Mouse (Mus musculus): ENCODE results near the gene Zdhhc14.

Zdhhc14 gene

DNA sequence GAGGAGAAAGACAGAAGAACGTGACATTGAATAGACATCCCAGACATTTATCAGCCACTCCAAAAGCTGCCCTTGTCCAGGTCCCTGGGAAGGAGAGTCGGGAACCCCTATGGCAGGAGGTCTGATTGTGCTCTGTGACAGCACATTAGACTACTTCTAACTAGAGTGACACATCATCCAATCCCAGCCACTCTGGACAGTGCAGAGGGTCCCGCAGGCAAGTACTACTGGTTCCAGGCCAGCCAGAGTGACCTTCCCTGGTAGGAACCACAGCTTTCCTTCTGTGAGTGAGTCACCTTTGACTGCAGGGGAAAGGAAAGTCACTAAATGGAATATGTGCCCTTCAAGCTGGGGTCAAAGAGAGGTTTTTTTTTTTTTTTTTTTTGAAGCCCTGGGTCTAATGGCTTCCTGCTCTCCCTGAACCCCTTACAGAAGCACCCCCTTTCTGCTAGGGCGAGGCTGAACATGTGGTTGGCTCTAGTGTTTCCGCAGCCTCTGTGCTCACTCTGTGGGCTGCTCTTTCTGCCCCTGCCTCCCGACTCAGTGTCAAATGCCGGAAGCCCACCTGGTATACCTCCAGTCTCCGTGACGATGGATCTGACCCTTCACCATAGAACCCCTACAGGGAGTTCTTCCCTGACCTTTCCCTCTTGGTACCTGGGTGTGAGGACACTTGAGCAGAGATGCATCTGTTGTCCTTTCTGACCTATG, 276.6 kb downstream of the Zdhhc14 start:
- DNase-seq (ENCODE audit: extremely low read depth, low read depth, low spot score), result no peak

DNA sequence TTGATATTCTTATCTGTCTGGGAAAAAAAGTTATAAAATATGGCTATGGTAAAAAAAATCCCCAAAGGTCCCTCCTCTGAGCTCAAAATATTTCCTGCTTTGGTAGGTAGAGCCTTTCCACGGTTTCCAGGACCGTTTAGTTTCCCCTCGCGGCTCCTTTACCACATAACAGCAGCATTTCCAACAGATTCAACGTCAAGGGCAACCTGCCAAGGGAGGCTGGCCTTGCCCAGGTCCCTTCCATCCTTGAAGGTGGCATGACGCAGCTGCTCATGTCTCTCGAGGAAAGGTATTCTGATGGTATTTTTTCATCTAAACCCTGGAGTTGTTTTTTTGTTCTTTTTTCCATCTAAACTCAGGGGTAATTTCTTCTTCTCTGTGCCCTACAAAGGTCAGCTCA, 277.4 kb downstream of the Zdhhc14 start:
- DNase-seq (ENCODE audit: extremely low read depth, low read depth, low spot score), result no peak

DNA sequence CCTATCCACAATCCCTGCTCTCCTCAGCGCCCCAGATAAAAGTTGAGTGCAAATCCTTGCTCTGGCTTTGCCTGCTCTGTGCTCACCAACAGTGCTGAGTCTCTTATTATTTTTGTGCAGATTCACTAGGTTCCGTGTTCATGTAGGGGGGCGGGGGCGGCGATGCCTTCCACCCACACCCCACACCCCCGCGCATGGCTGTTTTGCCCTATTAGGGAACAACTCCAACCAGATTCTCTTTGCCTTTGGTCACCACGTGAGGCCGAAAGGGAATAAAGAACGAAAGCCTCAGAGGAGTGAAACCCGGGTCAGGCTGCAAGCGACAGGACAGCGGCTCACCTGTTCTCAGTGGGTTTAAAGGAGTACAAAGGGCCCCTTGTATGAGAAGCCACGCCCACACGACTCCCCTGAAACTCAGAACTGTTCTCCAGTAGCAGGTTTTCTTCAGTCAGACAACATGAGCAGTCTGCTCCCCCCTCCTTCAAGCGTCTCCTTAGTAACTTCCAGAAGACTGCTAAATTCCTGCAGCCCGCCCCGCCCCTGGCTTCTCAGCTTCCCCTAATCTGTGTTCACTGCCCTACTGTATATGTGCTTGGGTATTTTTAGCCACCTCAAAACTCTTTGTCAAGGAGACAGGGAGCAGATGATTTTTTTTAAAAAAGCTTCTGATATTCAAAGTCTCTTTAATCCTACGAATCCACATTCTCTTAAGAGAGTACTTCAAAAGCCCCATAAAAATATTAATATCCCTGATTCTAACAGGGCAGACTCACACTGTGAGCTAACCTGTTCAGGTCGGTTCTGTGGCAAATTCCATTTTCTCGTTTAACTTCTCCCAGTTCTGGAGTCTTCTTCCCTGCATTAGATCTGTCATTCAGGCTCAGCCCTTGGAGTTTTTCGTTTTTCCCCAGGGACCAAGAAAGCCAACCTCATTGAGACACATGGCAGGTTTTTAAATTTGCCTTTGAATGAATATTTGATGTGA, 278.2 kb downstream of the Zdhhc14 start:
- DNase-seq (ENCODE audit: extremely low read depth, low read depth, low spot score), result no peak

DNA sequence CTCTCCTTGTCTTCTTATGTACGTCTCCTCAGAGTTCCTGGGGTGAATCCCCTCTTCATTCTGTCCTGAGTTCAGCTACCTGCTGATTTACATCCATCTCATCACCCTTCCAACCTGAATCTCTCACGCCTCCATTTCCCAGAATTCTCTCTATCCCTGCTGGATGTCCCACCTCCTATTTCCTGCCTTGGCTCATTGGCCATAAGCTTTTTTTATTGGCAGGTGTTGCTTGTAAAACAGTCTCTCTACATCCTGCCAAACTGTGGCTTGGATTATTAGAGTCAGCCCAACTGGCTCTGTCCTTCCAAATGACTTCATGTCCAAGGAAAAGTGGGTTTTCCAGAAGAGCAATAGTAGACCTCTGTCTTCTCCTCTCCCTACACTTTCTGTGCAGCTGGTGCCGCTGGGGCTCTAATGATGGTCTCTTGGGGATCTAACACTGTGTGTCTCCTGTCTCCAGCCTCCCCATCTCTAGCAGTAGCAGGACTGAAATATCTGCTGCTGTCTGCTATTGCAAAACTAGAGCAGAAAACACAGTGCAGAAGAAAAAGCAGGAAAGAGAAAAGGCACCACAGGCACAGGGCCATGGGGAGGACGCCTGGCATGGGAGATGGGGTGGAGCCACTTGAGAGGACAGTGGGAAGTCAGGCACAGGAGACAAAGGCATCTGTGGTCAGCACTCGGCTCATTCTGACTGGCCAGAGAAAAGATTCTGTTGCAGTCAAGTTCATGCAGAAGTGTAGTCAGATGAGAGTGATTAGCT, 288.0 kb downstream of the Zdhhc14 start:
- DNase-seq (ENCODE audit: extremely low read depth, low read depth, low spot score), result no peak

DNA sequence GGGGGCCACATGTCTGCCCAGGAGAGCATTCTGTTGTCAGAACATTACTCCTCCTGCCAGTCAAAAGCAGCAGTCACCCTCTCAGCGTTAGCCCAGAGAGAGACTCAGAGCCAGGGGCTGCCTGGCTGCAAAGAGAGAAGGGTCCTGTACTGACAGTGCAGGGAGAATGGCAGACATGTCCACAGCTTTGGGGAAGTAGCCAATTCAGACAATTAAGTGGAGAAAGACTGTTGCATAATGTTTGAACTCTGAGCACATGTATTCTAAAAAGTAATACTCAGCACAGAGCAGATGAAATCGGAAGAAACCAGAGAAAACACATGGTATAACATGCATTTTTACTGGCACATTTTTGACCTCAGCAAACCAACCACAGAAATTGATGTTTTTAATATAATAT, 292.9 kb downstream of the Zdhhc14 start:
- DNase-seq (ENCODE audit: extremely low read depth, low read depth, low spot score), result no peak

DNA sequence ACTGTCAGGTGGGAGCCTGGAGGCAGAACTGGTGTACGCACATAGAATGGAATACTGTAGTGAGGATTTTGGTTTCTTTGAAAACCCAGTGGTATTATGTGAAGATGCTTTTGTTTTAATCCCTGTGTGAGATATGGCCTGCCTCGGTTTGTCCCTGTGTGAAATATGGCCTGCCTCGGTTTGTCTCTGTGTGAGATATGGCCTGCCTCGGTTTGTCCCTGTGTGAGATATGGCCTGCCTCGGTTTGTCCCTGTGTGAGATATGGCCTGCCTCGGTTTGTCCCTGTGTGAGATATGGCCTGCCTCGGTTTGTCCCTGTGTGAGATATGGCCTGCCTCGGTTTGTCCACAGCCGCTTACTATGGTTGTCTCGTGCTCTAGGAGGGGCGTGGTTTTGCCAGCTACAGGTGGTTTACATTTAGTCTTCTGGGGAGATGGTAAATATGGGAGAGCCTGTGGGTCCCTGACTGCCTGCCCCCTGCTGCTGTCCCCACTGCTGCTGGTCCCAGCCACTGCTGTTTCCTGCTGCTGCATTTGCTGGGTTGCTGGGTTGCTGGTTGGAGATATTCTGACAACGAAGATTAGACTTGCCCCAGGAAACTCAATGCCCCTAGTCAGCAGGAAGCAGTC, 299.9 kb downstream of the Zdhhc14 start:
- no peak for DNase-seq (ENCODE audit: extremely low read depth, low read depth, low spot score)

DNA sequence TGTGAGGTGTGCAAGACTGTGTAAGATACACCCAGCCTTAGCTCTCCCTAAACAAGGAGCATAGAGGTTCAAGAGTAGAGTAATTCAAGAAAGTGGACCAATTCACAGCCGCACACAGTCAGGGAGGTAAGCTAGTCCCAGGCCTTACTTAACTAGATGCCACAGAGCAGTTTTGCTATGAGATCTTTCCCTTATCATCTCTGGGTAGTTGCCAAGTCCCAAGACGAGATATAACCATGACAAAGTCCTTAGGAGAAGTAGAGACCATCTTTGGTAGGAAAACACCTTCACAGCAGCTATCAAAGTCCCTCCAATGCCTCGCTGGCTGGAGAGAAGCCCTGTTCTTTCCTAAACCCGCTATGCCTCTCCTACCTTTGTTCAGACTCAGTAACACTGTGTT, 301.2 kb downstream of the Zdhhc14 start:
- no peak for DNase-seq (ENCODE audit: extremely low read depth, low read depth, low spot score)

DNA sequence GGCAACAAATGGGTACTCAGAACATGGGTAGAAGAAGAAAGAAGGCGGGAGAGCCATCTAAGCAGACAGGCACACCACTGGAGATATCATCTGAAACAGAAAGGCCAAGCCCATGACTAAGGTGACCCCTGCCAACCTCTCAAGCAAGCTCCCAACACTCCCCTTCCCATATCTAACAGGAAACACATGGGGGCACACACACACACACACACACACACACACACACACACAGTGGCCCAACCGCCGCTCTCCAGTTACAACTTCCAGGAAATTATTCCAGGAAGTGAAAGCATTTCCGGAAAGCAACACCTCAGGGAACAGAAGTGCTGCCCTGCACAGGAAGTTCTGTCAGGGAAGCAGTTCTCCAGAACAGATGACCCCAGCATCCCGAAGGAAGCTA, 301.9 kb downstream of the Zdhhc14 start:
- no peak for DNase-seq (ENCODE audit: extremely low read depth, low read depth, low spot score)

DNA sequence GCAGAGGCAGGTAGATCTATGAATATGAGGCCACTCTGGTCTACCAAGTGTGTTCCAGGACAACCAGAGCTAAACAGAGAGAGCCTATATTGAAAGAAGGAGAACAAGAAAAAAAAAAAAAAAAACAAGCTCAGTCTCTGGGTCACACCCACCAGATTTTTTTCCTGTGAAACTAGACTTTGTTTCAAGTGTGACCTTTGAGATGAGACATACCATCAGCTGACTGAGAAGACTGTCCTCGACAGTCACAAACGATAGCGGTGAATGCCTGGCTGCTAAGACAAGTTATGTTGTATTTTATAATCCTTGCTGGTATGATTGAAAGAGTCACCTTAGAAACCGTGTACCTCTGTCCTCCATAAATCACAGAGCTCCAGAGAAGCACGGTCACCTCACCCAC, 303.0 kb downstream of the Zdhhc14 start:
- DNase-seq (ENCODE audit: extremely low read depth, low read depth, low spot score), result no peak

DNA sequence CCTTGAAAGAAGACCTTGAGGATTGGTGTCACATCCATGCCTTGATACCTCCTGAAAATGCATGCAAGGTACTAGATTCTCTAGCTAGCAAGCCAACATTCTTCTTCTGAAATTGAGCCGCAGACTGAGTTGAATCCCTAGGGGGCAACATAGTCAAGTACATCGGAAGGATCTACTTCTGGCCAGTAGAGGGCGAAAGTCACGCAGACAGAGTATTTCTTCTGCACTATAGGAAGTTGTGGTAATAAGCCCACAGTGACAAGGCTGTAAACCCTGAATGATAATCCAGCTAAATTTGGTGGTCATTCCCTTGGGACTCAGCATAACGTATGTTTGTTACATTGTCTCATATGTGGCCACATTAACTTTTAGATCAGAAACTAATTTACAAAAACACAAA, 303.5 kb downstream of the Zdhhc14 start:
- DNase-seq (ENCODE audit: extremely low read depth, low read depth, low spot score), result peak; percentile 39

DNA sequence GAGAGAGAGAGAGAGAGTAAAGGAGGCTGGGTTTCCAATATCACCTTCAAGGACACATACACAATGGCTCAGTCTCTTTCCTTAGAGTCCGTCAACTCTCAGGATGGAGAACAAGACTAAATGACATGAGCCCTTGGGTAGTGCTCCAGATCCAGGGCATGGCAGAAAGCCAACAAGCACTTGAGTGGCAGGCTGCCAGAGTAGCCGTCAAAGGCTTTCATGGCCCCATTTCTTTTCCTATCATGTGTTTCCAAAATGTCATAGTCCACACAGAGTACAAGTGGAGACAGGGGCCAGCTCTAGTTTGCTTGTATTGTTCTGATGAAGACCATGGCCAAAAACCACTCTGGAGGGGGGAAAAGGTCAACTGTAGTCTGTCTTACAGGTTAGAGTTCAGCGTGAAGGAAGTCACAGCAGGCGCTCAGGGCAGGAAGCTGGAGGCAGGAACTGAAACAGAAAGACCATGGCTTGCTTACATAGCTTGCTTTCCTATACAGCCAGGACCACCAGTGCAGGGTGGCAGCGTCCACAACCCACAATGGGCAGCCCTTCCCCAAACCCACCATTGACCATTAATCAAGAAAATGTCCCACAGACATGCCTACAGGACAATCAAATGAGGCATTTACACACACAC, 304.9 kb downstream of the Zdhhc14 start:
- no peak for DNase-seq (ENCODE audit: extremely low read depth, low read depth, low spot score)

DNA sequence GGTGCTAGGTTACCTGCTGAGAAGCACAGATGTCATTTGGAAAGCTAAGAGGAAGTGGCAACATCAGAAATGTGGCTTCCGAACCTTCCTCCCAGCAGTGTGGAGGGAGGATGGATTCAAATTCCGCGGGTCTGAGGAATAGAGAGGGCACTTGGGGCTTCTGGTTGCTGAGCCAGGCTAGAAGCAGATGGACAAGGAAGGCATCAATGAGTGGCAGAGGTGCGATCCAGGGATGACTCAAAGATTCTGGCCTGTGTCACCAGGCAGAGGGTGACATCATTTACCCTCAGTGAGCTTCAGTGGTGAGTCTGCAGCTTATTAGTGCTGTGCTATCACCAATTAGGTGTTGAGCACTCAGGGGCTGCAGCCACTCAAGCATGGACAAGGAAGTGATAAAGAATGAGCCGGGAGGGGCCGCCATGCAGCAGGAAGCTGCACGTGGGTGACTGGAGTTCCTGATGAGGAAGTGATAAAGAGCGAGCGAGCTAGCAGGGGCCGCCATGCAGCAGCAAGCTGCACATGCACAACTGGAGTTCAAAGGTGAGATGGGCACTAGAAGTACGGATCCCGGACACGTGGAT, 306.0 kb downstream of the Zdhhc14 start:
- no peak for DNase-seq (ENCODE audit: extremely low read depth, low read depth, low spot score)

DNA sequence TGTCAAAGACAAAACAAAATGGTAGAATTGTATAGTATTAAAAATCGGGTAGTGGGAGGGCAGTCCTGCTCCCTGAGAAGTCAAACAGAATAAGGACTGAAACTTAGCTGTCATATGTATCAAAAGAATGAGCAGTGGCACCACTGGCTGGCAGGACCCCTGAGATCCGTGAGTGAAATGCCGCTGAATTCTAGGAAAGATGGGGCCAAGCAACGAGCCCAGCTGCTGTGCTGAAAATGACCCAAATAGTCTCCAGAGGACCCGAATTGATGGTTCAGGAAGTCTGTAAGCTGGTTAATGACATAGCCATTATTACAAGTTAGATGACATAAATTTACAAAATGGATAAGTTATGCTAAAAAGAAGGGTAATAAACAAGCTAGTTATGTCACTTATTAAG, 306.5 kb downstream of the Zdhhc14 start:
- no peak for DNase-seq (ENCODE audit: extremely low read depth, low read depth, low spot score)

DNA sequence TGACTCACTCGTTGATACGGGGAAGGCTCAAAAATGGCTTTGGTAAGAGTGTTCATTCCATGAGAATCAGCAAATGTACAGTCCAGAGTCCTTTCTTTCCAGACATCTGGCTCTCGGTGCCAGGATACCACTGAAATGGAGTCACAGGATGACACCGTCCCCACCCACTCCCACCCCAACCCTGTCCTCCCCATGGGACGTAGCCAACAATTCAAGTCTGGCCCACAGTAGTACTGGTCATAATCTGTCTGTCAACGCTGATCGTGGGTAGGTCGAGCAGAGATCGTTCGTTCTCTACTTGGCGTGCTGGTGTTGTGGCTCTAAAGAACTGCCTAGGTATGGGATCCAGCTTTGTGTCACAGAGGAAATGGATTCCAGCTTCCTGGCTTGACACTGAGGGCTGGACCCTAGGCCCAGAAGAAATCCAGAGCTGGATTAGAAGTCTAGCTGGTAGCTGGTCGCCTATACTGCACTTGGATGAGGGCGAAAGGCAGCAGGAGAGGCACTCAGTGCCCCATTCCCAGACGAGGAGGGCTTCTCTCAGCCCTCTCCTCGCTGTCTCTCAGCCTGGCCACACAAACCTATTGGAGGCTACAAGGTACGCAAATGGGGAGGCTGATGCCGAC, 307.2 kb downstream of the Zdhhc14 start:
- DNase-seq (ENCODE audit: extremely low read depth, low read depth, low spot score), result no peak

DNA sequence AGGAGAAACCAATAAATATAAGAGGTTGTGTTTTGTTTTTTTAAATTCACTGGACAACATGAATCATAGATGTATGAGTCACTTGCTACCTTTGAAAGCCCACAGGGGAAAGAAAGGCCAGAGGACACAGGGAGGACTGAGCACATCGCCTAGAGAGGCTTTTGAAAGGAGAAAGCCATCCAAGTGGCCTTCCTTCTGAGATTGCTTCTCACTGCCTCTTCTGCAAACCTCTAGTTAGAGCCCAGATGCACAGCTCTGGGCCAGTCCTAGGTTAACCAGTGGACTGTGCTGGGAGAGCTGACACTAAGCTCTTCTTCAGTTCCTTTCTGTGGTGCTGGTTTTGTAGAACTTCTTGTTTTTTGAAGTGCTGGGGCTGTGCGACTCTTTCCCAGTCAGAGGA, 307.9 kb downstream of the Zdhhc14 start:
- DNase-seq (ENCODE audit: extremely low read depth, low read depth, low spot score), result no peak

DNA sequence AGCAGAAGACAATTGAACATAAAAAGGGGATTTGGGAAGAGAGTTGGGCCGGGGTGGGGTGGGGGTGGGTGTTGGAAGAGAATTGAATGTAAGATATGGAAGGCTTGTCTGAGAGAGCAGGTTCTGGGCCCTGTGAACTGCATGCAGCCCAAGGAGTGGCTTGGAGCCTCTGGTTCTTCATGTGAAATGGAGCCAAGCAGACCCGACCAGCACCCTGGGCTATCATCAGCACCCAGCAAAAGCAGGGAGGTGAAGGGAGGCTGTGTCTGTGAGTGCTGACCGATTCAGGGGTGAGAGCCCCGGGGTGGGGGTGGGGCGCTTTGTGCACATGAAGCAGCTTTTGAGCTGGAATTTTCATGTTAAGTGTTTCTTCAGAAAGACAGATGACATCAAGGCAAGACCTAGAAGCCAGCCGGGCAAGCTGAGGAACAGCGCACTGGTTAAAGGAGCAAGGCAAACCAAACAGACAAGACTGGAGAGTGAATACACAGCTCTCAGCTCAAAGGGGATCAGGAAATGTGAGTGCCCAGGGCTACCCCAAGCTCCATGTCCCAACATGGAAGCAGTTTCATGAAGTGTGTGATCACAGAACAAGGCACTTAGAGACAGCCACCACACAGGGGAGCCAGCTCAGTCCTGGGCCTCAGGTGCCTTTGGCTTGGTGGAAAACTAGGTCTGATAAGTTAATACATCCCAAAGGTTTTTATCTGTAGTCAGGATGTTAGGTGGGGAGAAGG, 308.6 kb downstream of the Zdhhc14 start:
- no peak for DNase-seq (ENCODE audit: extremely low read depth, low read depth, low spot score)

DNA sequence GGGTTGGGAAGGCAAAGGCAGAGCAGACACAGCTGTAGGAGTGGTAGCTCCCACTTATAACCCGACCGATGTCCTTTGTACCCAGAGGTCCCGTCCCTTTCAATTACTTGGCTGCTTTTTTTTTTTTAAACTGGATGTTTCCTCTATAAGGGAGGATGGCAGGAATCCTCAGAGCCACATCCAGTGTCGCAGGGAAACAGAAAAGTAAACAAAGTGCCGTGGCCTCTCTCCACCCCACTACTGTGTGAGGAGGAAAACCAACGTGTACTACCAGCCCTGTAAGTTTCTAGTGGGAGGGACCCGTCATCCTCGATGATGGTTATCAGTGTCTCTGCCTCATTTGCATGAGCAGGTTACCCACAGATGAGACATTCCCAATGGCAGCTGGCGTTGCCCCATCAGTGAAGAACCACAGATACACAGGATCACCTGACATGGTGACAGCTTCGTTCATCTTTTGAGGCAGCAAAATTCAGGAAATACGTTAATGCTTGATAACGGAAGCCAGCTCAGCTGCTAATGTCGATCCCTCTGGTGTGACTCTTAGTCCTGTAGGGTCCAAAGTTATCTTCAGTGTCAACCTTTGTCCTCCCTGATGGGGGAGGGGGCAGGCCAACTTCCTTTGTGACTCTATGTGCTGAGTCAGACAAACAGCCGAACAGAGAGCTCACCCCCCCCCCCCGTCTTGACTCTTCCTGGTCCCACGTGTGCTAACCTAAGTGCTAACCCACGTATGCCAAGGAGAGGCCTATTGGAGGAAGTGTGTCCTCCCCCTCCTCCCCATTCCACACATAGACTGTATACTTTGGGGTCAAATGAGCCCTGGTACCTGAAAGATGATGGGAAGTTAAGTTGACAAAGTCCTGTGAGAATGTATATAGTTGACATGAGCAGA, 309.7 kb downstream of the Zdhhc14 start:
- DNase-seq (ENCODE audit: extremely low read depth, low read depth, low spot score), result no peak

DNA sequence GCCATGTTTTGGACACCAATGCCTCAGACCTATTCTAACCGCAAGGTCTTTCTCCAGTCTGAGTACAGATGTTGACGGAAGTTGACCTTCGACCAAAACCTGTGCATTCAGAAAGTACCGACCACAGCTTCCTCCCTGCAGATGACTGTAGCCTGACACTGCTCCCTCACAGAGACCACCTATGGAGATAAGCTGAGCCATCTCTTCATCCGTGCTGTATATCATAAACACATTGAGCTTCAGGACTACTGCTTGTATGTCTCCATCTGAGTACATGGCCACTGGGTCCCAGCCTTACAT, 310.2 kb downstream of the Zdhhc14 start:
- DNase-seq (ENCODE audit: extremely low read depth, low read depth, low spot score), result no peak

Data from fat pad, adult 2 months (tissue).